Mouse (Mus musculus): ENCODE data around the gene Atp6v0a4.

DNA sequence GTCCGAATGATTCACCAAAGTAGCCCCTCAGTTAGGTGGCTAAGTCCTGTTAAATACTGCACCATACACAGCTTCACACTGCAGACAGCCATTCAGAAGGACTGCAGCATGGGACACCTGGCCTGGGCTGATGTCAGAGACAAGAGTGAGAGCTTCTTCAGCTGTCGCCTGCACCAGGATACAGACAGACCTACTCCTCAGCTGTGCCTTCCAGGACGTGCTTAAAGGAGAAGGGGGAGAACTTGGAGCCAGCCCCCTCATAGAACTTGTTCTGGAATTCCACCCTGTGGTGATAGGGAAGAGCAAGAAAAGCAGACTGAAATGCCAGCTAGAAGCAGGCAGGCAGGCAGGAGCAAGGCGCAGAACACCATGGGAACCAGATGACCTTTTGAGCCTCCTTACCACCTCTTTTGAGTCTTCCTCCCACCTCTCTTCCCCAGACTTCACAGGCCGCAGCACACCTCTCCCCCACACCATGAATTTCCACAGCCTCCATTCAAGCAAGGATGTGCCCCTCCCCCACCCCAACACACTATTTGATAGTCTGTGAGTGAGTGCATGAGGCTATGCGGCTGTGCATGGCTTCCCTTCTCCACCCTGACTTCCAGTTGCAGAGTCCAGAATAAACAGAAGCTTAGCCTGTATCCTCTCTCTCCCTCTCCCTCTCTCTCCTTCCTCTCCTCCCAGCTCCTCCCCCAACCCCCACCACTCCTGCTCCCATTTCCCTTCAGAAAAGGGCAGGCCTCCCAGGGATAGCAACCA, 75.4 kb downstream of the Atp6v0a4 start:
- no peak for TF ChIP-seq POLR2A (IDR thresholded peaks at IDR 0.05; ENCODE audit: low read depth, low read length)
- TF ChIP-seq CTCF (IDR thresholded peaks at IDR 0.05; ENCODE audit: borderline replicate concordance, insufficient read depth, low read length) = no peak

All from embryonic fibroblast, embryonic 13.5 days (primary cell).